ENCODE assay signal across 24 mouse cellular contexts in the genomic region with DNA sequence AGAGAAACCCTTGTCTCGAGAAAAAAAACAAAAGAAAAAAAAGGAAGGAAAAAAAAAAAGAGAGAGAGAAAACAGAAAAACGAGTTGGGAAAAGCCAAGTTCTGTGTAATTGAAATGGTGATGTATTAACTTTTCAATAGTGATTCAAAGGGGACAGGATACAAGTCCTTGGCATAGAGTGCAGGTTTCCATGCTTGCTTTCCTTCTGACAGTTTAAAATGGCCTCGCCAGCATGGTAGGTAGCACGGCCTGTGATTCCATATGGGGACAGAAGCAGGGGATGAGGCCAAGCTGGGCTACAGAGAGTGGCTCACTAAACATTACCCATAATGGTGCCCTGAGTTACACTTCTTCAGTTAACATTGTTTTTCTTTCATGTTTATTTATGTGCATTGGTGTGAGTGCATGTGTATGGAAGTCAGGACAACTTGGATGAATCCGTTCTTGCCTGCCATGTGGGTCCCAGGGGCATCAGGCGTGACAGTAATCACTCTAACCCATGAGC. TPM values are rescaled to one million over a fixed set of nuclear protein-coding genes. Genes with fewer than 3 reads are reported as not detected.
DNase-seq lines count a peak whose midpoint lies in the region; ATAC-seq and TF ChIP-seq lines count a peak whose summit lies in the region.
"Had no signal": no experiment of that assay in that cellular context is flagged by ENCODE, and none has a peak within 500 bp of the region (broad histone marks: within the 10 kb centered on the region; RNA-seq: fewer than 3 reads in every experiment).

No protein-coding gene starts in this region.

- no peak overlapping the region for H3K27ac ChIP-seq in midbrain, embryonic 11.5 days (ENCODE audit: low read depth, low read length)
- H3K27ac ChIP-seq in midbrain, embryonic 13.5 days, result no peak overlapping the region
- H3K27ac ChIP-seq in kidney, postnatal 0 days, result no peak overlapping the region
- no peak overlapping the region for H3K27ac ChIP-seq in forebrain, embryonic 13.5 days
- H3K27ac ChIP-seq: embryonic facial prominence, embryonic 12.5 days; forebrain, embryonic 12.5 days; hindbrain, embryonic 15.5 days had no signal

- no peak overlapping the region for H3K4me3 ChIP-seq in midbrain, embryonic 11.5 days (ENCODE audit: low read depth, low read length)
- no peak overlapping the region for H3K4me3 ChIP-seq in midbrain, embryonic 13.5 days (replicated peaks)
- no peak overlapping the region for H3K4me3 ChIP-seq in kidney, postnatal 0 days (replicated peaks; ENCODE audit: low read depth, low read length)
- no peak overlapping the region for H3K4me3 ChIP-seq in forebrain, embryonic 13.5 days
- H3K4me3 ChIP-seq: embryonic facial prominence, embryonic 12.5 days; forebrain, embryonic 12.5 days; heart, embryonic 12.5 days; hindbrain, embryonic 15.5 days had no signal

- DNase-seq in kidney, adult 11 months, result peak; percentile 51
- DNase-seq in kidney, postnatal 4 days, result no peak
- DNase-seq in midbrain, embryonic 11.5 days (ENCODE audit: low spot score, missing footprints), result peak; percentile 78
- no peak for DNase-seq in kidney, postnatal 0 days (ENCODE audit: low spot score)
- no peak for DNase-seq in layer of hippocampus, postnatal 25 days (ENCODE audit: extremely low spot score in 1 of 2, low spot score in 1 of 2)
- DNase-seq: adrenal gland, postnatal 10 days; cerebellum, adult 11 months; cerebellum, adult 8-10 months; cerebellum, postnatal 25 days; forebrain, postnatal 0 days; gastrocnemius, postnatal 14 days; heart, postnatal 36 days had no signal

- no peaks in the 10 kb centered on the region for H3K4me1 ChIP-seq in midbrain, embryonic 11.5 days (ENCODE audit: control insufficient read depth, insufficient read depth, low read length)
- no peaks in the 10 kb centered on the region for H3K4me1 ChIP-seq in midbrain, embryonic 13.5 days (replicated peaks)
- no peaks in the 10 kb centered on the region for H3K4me1 ChIP-seq in kidney, postnatal 0 days (replicated peaks; ENCODE audit: insufficient read depth, low read length)
- no peaks in the 10 kb centered on the region for H3K4me1 ChIP-seq in forebrain, embryonic 13.5 days
- H3K4me1 ChIP-seq: embryonic facial prominence, embryonic 12.5 days; forebrain, embryonic 12.5 days; heart, embryonic 12.5 days; hindbrain, embryonic 15.5 days had no signal

- H3K27me3 ChIP-seq in midbrain, embryonic 11.5 days (ENCODE audit: control insufficient read depth, insufficient read depth, low read length), result no peaks in the 10 kb centered on the region
- H3K27me3 ChIP-seq in midbrain, embryonic 13.5 days, result no peaks in the 10 kb centered on the region
- no peaks in the 10 kb centered on the region for H3K27me3 ChIP-seq in kidney, postnatal 0 days (ENCODE audit: insufficient read depth, low read length)
- H3K27me3 ChIP-seq in forebrain, embryonic 13.5 days, result no peaks in the 10 kb centered on the region
- H3K27me3 ChIP-seq: embryonic facial prominence, embryonic 12.5 days; forebrain, embryonic 12.5 days; heart, embryonic 12.5 days; hindbrain, embryonic 15.5 days had no signal

- H3K9ac ChIP-seq in midbrain, embryonic 11.5 days (ENCODE audit: low read length), result no peak overlapping the region
- H3K9ac ChIP-seq in midbrain, embryonic 13.5 days (replicated peaks), result no peak overlapping the region
- no peak overlapping the region for H3K9ac ChIP-seq in kidney, postnatal 0 days (ENCODE audit: low read depth, low read length)
- no peak overlapping the region for H3K9ac ChIP-seq in forebrain, embryonic 13.5 days
- H3K9ac ChIP-seq: embryonic facial prominence, embryonic 12.5 days; forebrain, embryonic 12.5 days; forebrain, postnatal 0 days; heart, embryonic 12.5 days; hindbrain, embryonic 15.5 days had no signal

- no peak for TF ChIP-seq CTCF in kidney, postnatal 0 days (IDR thresholded peaks at IDR 0.05; ENCODE audit: low read depth)

- H3K4me2 ChIP-seq in midbrain, embryonic 11.5 days, result no peak overlapping the region
- H3K4me2 ChIP-seq in midbrain, embryonic 13.5 days (replicated peaks), result no peak overlapping the region
- no peak overlapping the region for H3K4me2 ChIP-seq in kidney, postnatal 0 days (ENCODE audit: low read length)
- no peak overlapping the region for H3K4me2 ChIP-seq in forebrain, embryonic 13.5 days
- H3K4me2 ChIP-seq: embryonic facial prominence, embryonic 12.5 days; forebrain, embryonic 12.5 days; heart, embryonic 12.5 days; hindbrain, embryonic 15.5 days had no signal

- ATAC-seq in midbrain, embryonic 11.5 days (ENCODE audit: low FRiP score), result no peak
- no peak for ATAC-seq in midbrain, embryonic 13.5 days
- ATAC-seq in kidney, postnatal 0 days (replicated peaks; ENCODE audit: low FRiP score, low read depth), result 0 out of 2 replicates have a peak, but pooled peaks have one; percentile 8
- ATAC-seq in forebrain, embryonic 13.5 days, result no peak
- ATAC-seq: forebrain, postnatal 0 days had no signal

- 90% methylated on average over 6 of the region's 6 CpGs for WGBS in midbrain, embryonic 11.5 days
- WGBS in midbrain, embryonic 13.5 days, result 91% methylated on average over 6 of the region's 6 CpGs
- 61% methylated on average over 6 of the region's 6 CpGs for WGBS in kidney, postnatal 0 days
- 88% methylated on average over 6 of the region's 6 CpGs for WGBS in forebrain, embryonic 13.5 days

- H3K9me3 ChIP-seq in midbrain, embryonic 11.5 days (ENCODE audit: control insufficient read depth, low read length), result no peaks in the 10 kb centered on the region
- H3K9me3 ChIP-seq in midbrain, embryonic 13.5 days, result no peaks in the 10 kb centered on the region
- H3K9me3 ChIP-seq in kidney, postnatal 0 days (replicated peaks; ENCODE audit: low read length), result no peaks in the 10 kb centered on the region
- H3K9me3 ChIP-seq in forebrain, embryonic 13.5 days (replicated peaks), result no peaks in the 10 kb centered on the region
- H3K9me3 ChIP-seq: embryonic facial prominence, embryonic 12.5 days; forebrain, embryonic 12.5 days; heart, embryonic 12.5 days; hindbrain, embryonic 15.5 days had no signal

- H3K36me3 ChIP-seq in midbrain, embryonic 11.5 days (ENCODE audit: control insufficient read depth, insufficient read depth, low read length), result peaks cover 21% of the 10 kb centered on the region
- peaks cover 42% of the 10 kb centered on the region for H3K36me3 ChIP-seq in midbrain, embryonic 13.5 days
- H3K36me3 ChIP-seq in kidney, postnatal 0 days (ENCODE audit: insufficient read depth, low read length), result peaks cover 25% of the 10 kb centered on the region
- peaks cover 47% of the 10 kb centered on the region for H3K36me3 ChIP-seq in forebrain, embryonic 13.5 days (ENCODE audit: poor library complexity, severe bottlenecking)

RNA-seq across cellular contexts. Expression of gene Abl1, which starts 6.4 kb away (rescaled TPM):
- 28.4 and 33.0 TPM in 2 replicates for polyA plus RNA-seq in midbrain, embryonic 11.5 days (2014; fragmentation: Nextera tagmentation; extraction: Ambion mirVana)
- 25.3 and 27.0 TPM in 2 replicates for polyA plus RNA-seq in midbrain, embryonic 13.5 days (2015; fragmentation: Nextera tagmentation; extraction: Ambion mirVana)
- polyA plus RNA-seq in kidney, postnatal 0 days (2015; fragmentation: Nextera tagmentation; extraction: Ambion mirVana), result 24.1 and 26.5 TPM in 2 replicates
- 25.8 and 30.6 TPM in 2 replicates for polyA plus RNA-seq in forebrain, embryonic 13.5 days (2015; fragmentation: Nextera tagmentation; extraction: Ambion mirVana)
- 10 to 100 TPM; 45.5 to 46.0 TPM for total RNA-seq in layer of hippocampus, postnatal 25 days (2021)

RNA-seq across cellular contexts. Expression of gene Exosc2, which starts 11.3 kb away (rescaled TPM):
- polyA plus RNA-seq in midbrain, embryonic 11.5 days (2014; fragmentation: Nextera tagmentation; extraction: Ambion mirVana), result 70.1 and 70.2 TPM in 2 replicates
- polyA plus RNA-seq in midbrain, embryonic 13.5 days (2015; fragmentation: Nextera tagmentation; extraction: Ambion mirVana), result 45.7 and 49.1 TPM in 2 replicates
- 35.9 and 41.8 TPM in 2 replicates for polyA plus RNA-seq in kidney, postnatal 0 days (2015; fragmentation: Nextera tagmentation; extraction: Ambion mirVana)
- 53.2 and 59.2 TPM in 2 replicates for polyA plus RNA-seq in forebrain, embryonic 13.5 days (2015; fragmentation: Nextera tagmentation; extraction: Ambion mirVana)
- 10 to 100 TPM; 20.3 to 20.6 TPM for total RNA-seq in layer of hippocampus, postnatal 25 days (2021)

RNA-seq across cellular contexts. Expression of gene Prdm12, which starts 41.9 kb away (rescaled TPM):
- 11.3 and 11.7 TPM in 2 replicates for polyA plus RNA-seq in midbrain, embryonic 11.5 days (2014; fragmentation: Nextera tagmentation; extraction: Ambion mirVana)
- 4.0 and 8.5 TPM in 2 replicates for polyA plus RNA-seq in midbrain, embryonic 13.5 days (2015; fragmentation: Nextera tagmentation; extraction: Ambion mirVana)
- polyA plus RNA-seq in kidney, postnatal 0 days (2015; fragmentation: Nextera tagmentation; extraction: Ambion mirVana), result not detected in 2 replicates
- 1.3 and 2.1 TPM in 2 replicates for polyA plus RNA-seq in forebrain, embryonic 13.5 days (2015; fragmentation: Nextera tagmentation; extraction: Ambion mirVana)
- not detected for total RNA-seq in layer of hippocampus, postnatal 25 days (2021)
- total RNA-seq: adrenal gland, postnatal 10 days; adrenal gland, postnatal 4 days; gastrocnemius, adult 18-20 months; gastrocnemius, postnatal 14 days; heart, adult 8-10 months; heart, postnatal 36 days had no signal
- polyA plus RNA-seq: C2C12; gonadal fat pad, adult 2 months; heart, embryonic 12.5 days; heart, embryonic 16.5 days had no signal

Comparison
In these comparisons a context has a peak if more than half of its experiments do, and no peak if none do; other contexts are left out.
1. DNase-seq: peak in kidney, adult 11 months (single experiment) and midbrain, embryonic 11.5 days (single experiment); none in kidney, postnatal 4 days (0 of 2), kidney, postnatal 0 days (single experiment) and layer of hippocampus, postnatal 25 days (0 of 2).